Mouse (Mus musculus) T-helper 17 cell (primary cell): ENCODE results near the gene Tmem223.
"Not testable (repeated sequence)": the region's sequence is repeated elsewhere in the genome, so short reads cannot be mapped to it uniquely, and the experiment has no call there.

Experiments used
- in situ Hi-C, 2 experiments: fragments of 300-600 bp; cut with MboI, MseI; formaldehyde crosslinking; loops; 1 replicate in 1 of 2; 2 replicates in 1 of 2; pipeline ENCODE4 v1.15.1; 2025; ENCODE audit warnings: high pct_unique_total_duplicates in 2 of 2

Tmem223 gene

GRCm38 (mm10) chr19:8770567-8771270 is at the start of gene Tmem223:
Tmem223 (plus strand) TSS chr19:8770996.
- in situ Hi-C loops, result no loop called here

- in situ Hi-C loops, result loop anchor here in 1 of 2 experiments (25.0 kb wide), 1 partner anchor 1234 kb away; the partner anchor contains the start of genes Atl3 and Rtn3
Observed at GRCm38 (mm10) chr19:8721378-8721777, 49.4 kb upstream of the Tmem223 start.

- in situ Hi-C loops, result loop anchor here in 1 of 2 experiments (25.0 kb wide), 1 partner anchor 1235 kb away; the partner anchor contains the start of genes Atl3 and Rtn3
Observed at GRCm38 (mm10) chr19:8722021-8722420, 48.8 kb upstream of the Tmem223 start.

GRCm38 (mm10) chr19:8722559-8722906 is 48.3 kb upstream of the Tmem223 start:
- in situ Hi-C loops, result loop anchor here in 1 of 2 experiments (25.0 kb wide), 1 partner anchor 1235 kb away; the partner anchor contains the start of genes Atl3 and Rtn3

GRCm38 (mm10) chr19:8722907-8723573 is 47.8 kb upstream of the Tmem223 start, which contains the start of gene Slc3a2:
Slc3a2 (minus strand) TSS chr19:8723369.
- in situ Hi-C loops, result loop anchor here in 1 of 2 experiments (25.0 kb wide), 1 partner anchor 1236 kb away; the partner anchor contains the start of genes Atl3 and Rtn3

GRCm38 (mm10) chr19:8723574-8724346 is 47.0 kb upstream of the Tmem223 start:
- in situ Hi-C loops, result loop anchor here in 1 of 2 experiments (25.0 kb wide), 1 partner anchor 1236 kb away; the partner anchor contains the start of genes Atl3 and Rtn3

- in situ Hi-C loops, result loop anchor here in 1 of 2 experiments (25.0 kb wide), 1 partner anchor 1237 kb away; the partner anchor contains the start of genes Atl3 and Rtn3
Observed at GRCm38 (mm10) chr19:8724392-8724791, 46.4 kb upstream of the Tmem223 start.

GRCm38 (mm10) chr19:8725081-8725613 is 45.6 kb upstream of the Tmem223 start:
- in situ Hi-C loops, result no loop called here

- in situ Hi-C loops, result no loop called here
Observed at GRCm38 (mm10) chr19:8726609-8727390, 44.0 kb upstream of the Tmem223 start.

GRCm38 (mm10) chr19:8727495-8728114 is 43.2 kb upstream of the Tmem223 start:
- in situ Hi-C loops, result no loop called here

GRCm38 (mm10) chr19:8728335-8729099 is 42.3 kb upstream of the Tmem223 start:
- in situ Hi-C loops, result not testable (repeated sequence)

GRCm38 (mm10) chr19:8734334-8734733 is 36.5 kb upstream of the Tmem223 start:
- in situ Hi-C loops, result no loop called here

- in situ Hi-C loops, result no loop called here
Observed at GRCm38 (mm10) chr19:8735389-8736159, 35.2 kb upstream of the Tmem223 start, which contains the start of gene Wdr74. Wdr74 (plus strand) TSS chr19:8735827.

- in situ Hi-C loops, result no loop called here
Observed at GRCm38 (mm10) chr19:8736160-8736467, 34.7 kb upstream of the Tmem223 start.

- in situ Hi-C loops, result no loop called here
Observed at GRCm38 (mm10) chr19:8738911-8739310, 31.9 kb upstream of the Tmem223 start.

- in situ Hi-C loops, result no loop called here
Observed at GRCm38 (mm10) chr19:8739646-8740045, 31.1 kb upstream of the Tmem223 start.

GRCm38 (mm10) chr19:8740603-8741002 is 30.2 kb upstream of the Tmem223 start, which contains the start of gene 1700092M07Rik:
1700092M07Rik (plus strand) TSS chr19:8740718.
- in situ Hi-C loops, result no loop called here

- in situ Hi-C loops, result no loop called here
Observed at GRCm38 (mm10) chr19:8741243-8741869, 29.4 kb upstream of the Tmem223 start, which contains the start of gene Stx5a. Stx5a (plus strand) TSS chr19:8741413.
